Mouse (Mus musculus): ENCODE results near the gene Bmp8a.
"Not testable (repeated sequence)": the region's sequence is repeated elsewhere in the genome, so short reads cannot be mapped to it uniquely, and the experiment has no call there.

Gene Bmp8a

GRCm38 (mm10) chr4:123328946-123329345 is 14.1 kb downstream of the Bmp8a start:
- DNase-seq = no peak

GRCm38 (mm10) chr4:123327630-123328029 is 15.4 kb downstream of the Bmp8a start:
- DNase-seq = no peak

- DNase-seq = no peak
Measured at GRCm38 (mm10) chr4:123326087-123326486, 17.0 kb downstream of the Bmp8a start.

- DNase-seq = no peak
Measured at GRCm38 (mm10) chr4:123323534-123323933, 19.5 kb downstream of the Bmp8a start, which contains the start of gene Oxct2a. Oxct2a (minus strand) TSS chr4:123323634.

- DNase-seq = not testable (repeated sequence)
Measured at GRCm38 (mm10) chr4:123322910-123323309, 20.1 kb downstream of the Bmp8a start.

- DNase-seq = no peak
Measured at GRCm38 (mm10) chr4:123314497-123314896, 28.6 kb downstream of the Bmp8a start.

GRCm38 (mm10) chr4:123313010-123313409 is 30.0 kb downstream of the Bmp8a start:
- no peak for DNase-seq

GRCm38 (mm10) chr4:123311845-123312244 is 31.2 kb downstream of the Bmp8a start:
- no peak for DNase-seq

- DNase-seq = no peak
Measured at GRCm38 (mm10) chr4:123308292-123308691, 34.8 kb downstream of the Bmp8a start.

- no peak for DNase-seq
Measured at GRCm38 (mm10) chr4:123306999-123307398, 36.1 kb downstream of the Bmp8a start.

- DNase-seq = peak; percentile 42
Measured at GRCm38 (mm10) chr4:123305789-123306188, 37.3 kb downstream of the Bmp8a start.

- DNase-seq = no peak
Measured at GRCm38 (mm10) chr4:123298980-123299670, 43.9 kb downstream of the Bmp8a start.

- DNase-seq = peak; percentile 11
Measured at GRCm38 (mm10) chr4:123298226-123298625, 44.8 kb downstream of the Bmp8a start.

- DNase-seq = no peak
Measured at GRCm38 (mm10) chr4:123297195-123297960, 45.7 kb downstream of the Bmp8a start.

- no peak for DNase-seq
Measured at GRCm38 (mm10) chr4:123296148-123296534, 46.9 kb downstream of the Bmp8a start.

- DNase-seq = no peak
Measured at GRCm38 (mm10) chr4:123295516-123296147, 47.4 kb downstream of the Bmp8a start.

- DNase-seq = not testable (repeated sequence)
Measured at GRCm38 (mm10) chr4:123295026-123295425, 48.0 kb downstream of the Bmp8a start.

GRCm38 (mm10) chr4:123293661-123294443 is 49.2 kb downstream of the Bmp8a start:
- no peak for DNase-seq

GRCm38 (mm10) chr4:123292989-123293388 is 50.1 kb downstream of the Bmp8a start:
- DNase-seq = no peak

GRCm38 (mm10) chr4:123292390-123292789 is 50.7 kb downstream of the Bmp8a start:
- DNase-seq = no peak

GRCm38 (mm10) chr4:123289038-123289437 is 54.0 kb downstream of the Bmp8a start:
- no peak for DNase-seq

GRCm38 (mm10) chr4:123286790-123287189 is 56.3 kb downstream of the Bmp8a start:
- no peak for DNase-seq

Measured in lung, postnatal 14 days (tissue).